Mouse (Mus musculus): ENCODE results near the gene Gm49486. TPM values are rescaled to one million over a fixed set of nuclear protein-coding genes. Genes with fewer than 3 reads are reported as not detected.
A peak's percentile ranks its signal among the peaks of the same experiment; 100 is the strongest.
"Not testable (repeated sequence)": the region's sequence is repeated elsewhere in the genome, so short reads cannot be mapped to it uniquely, and the experiment has no call there.

Gene Gm49486
- total RNA-seq, 2 experiments from 2014 or later: 0.52 TPM; not detected in 1

GRCm38 (mm10) chr15:79223641-79224040, 5.5 kb upstream of the Gm49486 start:
- no peak for ATAC-seq (replicated peaks; ENCODE audit: poor library complexity, severe bottlenecking)

GRCm38 (mm10) chr15:79224685-79225084, 4.5 kb upstream of the Gm49486 start:
- ATAC-seq (replicated peaks; ENCODE audit: poor library complexity, severe bottlenecking): peak; percentile 83

GRCm38 (mm10) chr15:79225780-79226179, 3.4 kb upstream of the Gm49486 start:
- ATAC-seq (replicated peaks; ENCODE audit: poor library complexity, severe bottlenecking): not testable (repeated sequence)

- no peak for ATAC-seq (replicated peaks; ENCODE audit: poor library complexity, severe bottlenecking)
Measured at GRCm38 (mm10) chr15:79235268-79235667, 6.1 kb downstream of the Gm49486 start.

GRCm38 (mm10) chr15:79238036-79238435, 8.8 kb downstream of the Gm49486 start:
- no peak for ATAC-seq (replicated peaks; ENCODE audit: poor library complexity, severe bottlenecking)

- ATAC-seq (replicated peaks; ENCODE audit: poor library complexity, severe bottlenecking): no peak
Measured at GRCm38 (mm10) chr15:79242574-79243233, 13.5 kb downstream of the Gm49486 start.

- ATAC-seq (replicated peaks; ENCODE audit: poor library complexity, severe bottlenecking): peak; percentile 98
Measured at GRCm38 (mm10) chr15:79243234-79244042, 14.2 kb downstream of the Gm49486 start.

GRCm38 (mm10) chr15:79244071-79244893, 15.1 kb downstream of the Gm49486 start:
- ATAC-seq (replicated peaks; ENCODE audit: poor library complexity, severe bottlenecking): no peak

GRCm38 (mm10) chr15:79245321-79245720, 16.1 kb downstream of the Gm49486 start:
- no peak for ATAC-seq (replicated peaks; ENCODE audit: poor library complexity, severe bottlenecking)

- ATAC-seq (replicated peaks; ENCODE audit: poor library complexity, severe bottlenecking): no peak
Measured at GRCm38 (mm10) chr15:79250236-79250635, 21.0 kb downstream of the Gm49486 start.

GRCm38 (mm10) chr15:79251168-79251567, 22.0 kb downstream of the Gm49486 start:
- no peak for ATAC-seq (replicated peaks; ENCODE audit: poor library complexity, severe bottlenecking)

GRCm38 (mm10) chr15:79251781-79252491, 22.7 kb downstream of the Gm49486 start:
- ATAC-seq (replicated peaks; ENCODE audit: poor library complexity, severe bottlenecking): no peak

- ATAC-seq (replicated peaks; ENCODE audit: poor library complexity, severe bottlenecking): no peak
Measured at GRCm38 (mm10) chr15:79252580-79252979, 23.4 kb downstream of the Gm49486 start.

GRCm38 (mm10) chr15:79254661-79255060, 25.5 kb downstream of the Gm49486 start, which contains the start of gene Slc16a8:
Slc16a8 (minus strand) TSS chr15:79254761.
- ATAC-seq (replicated peaks; ENCODE audit: poor library complexity, severe bottlenecking): no peak

- ATAC-seq (replicated peaks; ENCODE audit: poor library complexity, severe bottlenecking): no peak
Measured at GRCm38 (mm10) chr15:79258521-79258920, 29.3 kb downstream of the Gm49486 start.

- ATAC-seq (replicated peaks; ENCODE audit: poor library complexity, severe bottlenecking): peak; percentile 20
Measured at GRCm38 (mm10) chr15:79261095-79261725, 32.0 kb downstream of the Gm49486 start.

- ATAC-seq (replicated peaks; ENCODE audit: poor library complexity, severe bottlenecking): 0 out of 2 replicates have a peak, but pooled peaks have one; percentile 23
Measured at GRCm38 (mm10) chr15:79261757-79262156, 32.6 kb downstream of the Gm49486 start.

GRCm38 (mm10) chr15:79262375-79262774, 33.2 kb downstream of the Gm49486 start:
- ATAC-seq (replicated peaks; ENCODE audit: poor library complexity, severe bottlenecking): 0 out of 2 replicates have a peak, but pooled peaks have one; percentile 24

GRCm38 (mm10) chr15:79262786-79263309, 33.7 kb downstream of the Gm49486 start:
- ATAC-seq (replicated peaks; ENCODE audit: poor library complexity, severe bottlenecking): no peak
